Mouse (Mus musculus) left cerebral cortex, postnatal 14 days (tissue): ENCODE measurements around the gene Cfap161. TPM values are rescaled to one million over a fixed set of nuclear protein-coding genes. Genes with fewer than 3 reads are reported as not detected.

Experiments
- DNase-seq, 2 experiments: peaks; one replicate each; pipeline ENCODE4 v3.0.0; 2021 to 2022; ENCODE audit warnings: low spot score in 2 of 2, mixed read lengths in 1 of 2
- intact Hi-C: fragments of 180-260 bp; cut with DNase I; formaldehyde crosslinking; loops from one replicate; pipeline ENCODE4 v1.15.1; 2025
- total RNA-seq, 2 experiments: library from RNA; stranded (reverse); gene quantifications; 2 replicates each; pipeline ENCODE4 v1.2.3; 2021

Gene Cfap161
- total RNA-seq, 2 experiments from 2014 or later, result 0.64 to 0.68 TPM

DNA sequence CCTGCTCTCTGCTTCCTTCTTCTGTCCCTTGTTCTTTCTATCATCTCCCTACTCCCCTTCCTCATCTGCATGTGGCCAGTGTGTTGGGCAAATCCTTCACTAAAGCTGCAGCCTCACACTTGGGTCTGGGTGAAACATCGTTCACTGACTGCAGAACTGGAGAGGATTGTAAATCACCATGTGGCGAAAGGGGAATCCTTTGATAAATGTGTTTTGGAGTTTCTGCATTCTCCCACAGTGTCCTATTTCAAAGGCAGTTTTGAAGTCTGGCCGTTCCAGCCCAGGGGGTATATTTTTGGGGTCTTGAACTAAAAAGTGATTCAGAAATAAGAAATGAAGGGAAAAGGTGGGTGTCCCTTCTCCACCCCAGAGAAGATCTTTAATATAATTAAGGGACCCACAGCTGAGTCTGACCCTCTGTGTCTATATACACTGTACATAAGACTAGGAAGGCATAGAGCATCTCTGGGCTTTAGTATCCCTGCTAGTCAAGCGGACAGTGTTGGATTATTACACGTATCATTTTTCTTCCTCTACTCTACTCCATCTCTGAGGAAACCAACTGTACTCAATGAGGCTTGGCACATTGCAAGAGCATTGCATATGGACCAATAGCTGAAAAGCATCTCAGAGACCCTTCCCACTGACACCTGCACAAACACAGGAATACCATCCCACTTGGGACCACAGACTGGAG, 67.6 kb downstream of the Cfap161 start:
- intact Hi-C loops, result no loop called here
- DNase-seq, result no peak

DNA sequence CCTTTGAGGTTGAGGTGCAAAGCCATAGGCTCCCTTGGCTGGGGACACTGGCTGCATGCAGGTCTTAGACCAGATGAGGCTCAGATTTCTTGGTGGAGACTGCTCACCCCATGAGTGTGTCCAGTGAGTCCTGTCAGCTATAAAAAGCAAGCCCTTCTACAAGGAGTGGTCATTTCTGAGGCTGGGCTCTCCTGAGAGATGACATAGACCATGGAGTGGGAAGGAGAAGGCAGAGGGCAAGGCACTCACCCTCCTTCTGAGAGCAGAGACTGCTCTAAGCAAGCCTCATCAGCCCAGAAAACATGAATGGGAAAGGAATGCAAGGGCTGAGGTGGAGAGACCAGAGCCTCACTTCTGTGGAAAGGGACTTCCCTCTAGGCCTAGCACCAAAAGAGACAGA, 68.9 kb downstream of the Cfap161 start:
- DNase-seq, result no peak
- intact Hi-C loops, result no loop called here

DNA sequence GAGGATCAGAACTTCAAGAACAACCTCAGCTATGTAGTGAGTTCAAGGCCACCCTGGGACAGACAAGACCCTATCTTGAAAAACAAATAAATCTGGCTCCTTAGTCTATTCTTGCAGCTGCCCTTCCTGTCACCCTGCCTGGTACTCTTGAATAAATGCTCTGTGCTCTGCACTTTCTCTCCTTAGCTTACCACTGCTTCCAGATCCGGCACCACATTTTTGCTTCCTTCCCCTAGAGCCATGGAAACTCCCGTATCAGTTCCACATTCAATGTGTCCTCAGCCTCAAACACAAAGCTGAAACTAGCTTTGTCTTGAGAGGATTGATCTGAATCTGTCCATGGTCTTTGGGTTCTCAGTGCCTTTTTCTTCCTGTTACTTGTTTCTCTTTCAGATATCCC, 70.1 kb downstream of the Cfap161 start:
- no peak for DNase-seq
- intact Hi-C loops, result no loop called here

Other genes starting within 250 kb of the Cfap161 start
- gene Tmc3, start 210.0 kb downstream of the Cfap161 start, total RNA-seq, result under 1 TPM; 0.06 to 0.29 TPM
- gene Stard5, start 162.9 kb downstream of the Cfap161 start, total RNA-seq, result 10 to 100 TPM in 1 of 2 experiments, 1 to 10 TPM in 1; 7.3 to 10.4 TPM
- 1 to 10 TPM; 3.0 to 3.2 TPM for gene Il16, start 49.2 kb downstream of the Cfap161 start, total RNA-seq
- gene Tlnrd1, start 89.4 kb upstream of the Cfap161 start, total RNA-seq, result 10 to 100 TPM; 18.5 to 20.7 TPM
- 10 to 100 TPM; 44.6 to 54.9 TPM for gene Mesd, start 89.6 kb upstream of the Cfap161 start, total RNA-seq